Mouse (Mus musculus): Measurements from ENCODE around the gene Prmt7.
"Not testable (repeated sequence)": the region's sequence is repeated elsewhere in the genome, so short reads cannot be mapped to it uniquely, and the experiment has no call there.

Prmt7 gene

DNA sequence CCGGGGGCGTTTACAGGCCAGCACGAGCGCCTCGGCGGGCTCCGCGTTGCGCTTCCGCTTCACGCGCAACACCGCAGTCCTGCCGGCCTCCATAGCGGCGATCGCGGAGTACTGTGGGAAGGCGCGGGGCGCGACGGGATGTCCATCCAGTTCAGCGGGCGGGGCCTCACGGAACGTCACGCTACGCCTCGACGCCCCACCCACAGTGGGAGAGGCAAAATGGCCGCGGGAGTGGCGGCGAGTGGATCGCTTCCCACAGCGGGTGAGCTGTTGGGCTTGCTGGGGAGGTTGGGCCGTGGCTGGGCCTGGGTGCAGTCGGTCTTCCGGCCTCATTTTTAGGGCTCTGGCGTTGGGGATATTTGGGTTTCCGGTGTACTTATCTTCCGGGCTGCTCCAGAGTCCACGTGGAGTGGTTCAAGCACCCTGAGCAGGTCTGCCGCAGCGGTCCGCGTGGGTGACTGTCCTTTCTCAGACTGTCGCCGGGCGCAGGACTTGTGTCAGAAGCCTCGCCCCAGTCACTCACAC is at the start of gene Prmt7, which contains the start of gene Slc7a6os:
TSS of gene Prmt7 (plus strand) at position 116 of the 525 bp plus-strand sequence.
TSS of gene Slc7a6os (minus strand) at position 115 of the 525 bp plus-strand sequence.
- peak; percentile 93 for DNase-seq

DNA sequence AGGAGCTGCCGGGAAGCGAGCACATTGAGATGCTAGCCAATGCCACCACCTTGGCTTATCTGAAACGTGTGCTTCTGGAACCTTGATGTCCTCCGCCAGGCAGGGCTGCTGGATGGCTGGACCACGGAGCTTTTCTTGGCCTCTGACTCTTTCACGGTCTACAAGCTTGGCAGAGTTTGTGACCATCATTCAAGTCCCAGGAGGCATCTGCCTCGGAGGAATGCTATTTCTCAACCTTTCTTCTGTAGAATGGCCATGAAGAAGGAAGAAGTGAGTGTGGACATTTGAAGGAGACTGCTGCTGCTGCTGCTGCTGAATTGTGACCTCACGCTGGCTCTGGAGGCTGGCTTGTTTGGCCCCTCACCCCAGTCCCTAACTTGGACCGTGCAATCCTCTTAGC is 47.5 kb upstream of the Prmt7 start:
- no peak for DNase-seq

DNA sequence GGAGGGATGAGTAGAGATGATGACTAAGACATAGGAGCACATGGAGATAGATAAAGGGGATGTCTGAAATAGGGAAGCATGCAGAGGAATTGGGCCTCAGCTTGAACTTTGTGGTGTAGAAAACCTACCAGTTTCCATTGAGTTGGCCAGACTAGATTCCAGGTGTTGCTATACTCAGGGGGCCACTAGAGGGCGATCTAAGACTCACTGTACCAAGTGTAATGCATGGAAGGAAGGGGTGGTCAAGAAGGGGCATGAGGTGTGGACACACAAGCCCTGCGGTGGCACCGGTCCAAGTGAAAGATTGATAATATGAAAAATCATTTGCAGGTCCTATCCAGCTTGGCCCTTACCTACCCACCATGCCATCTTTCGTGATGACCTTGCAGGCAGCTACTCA is 45.3 kb upstream of the Prmt7 start:
- DNase-seq: peak; percentile 81

DNA sequence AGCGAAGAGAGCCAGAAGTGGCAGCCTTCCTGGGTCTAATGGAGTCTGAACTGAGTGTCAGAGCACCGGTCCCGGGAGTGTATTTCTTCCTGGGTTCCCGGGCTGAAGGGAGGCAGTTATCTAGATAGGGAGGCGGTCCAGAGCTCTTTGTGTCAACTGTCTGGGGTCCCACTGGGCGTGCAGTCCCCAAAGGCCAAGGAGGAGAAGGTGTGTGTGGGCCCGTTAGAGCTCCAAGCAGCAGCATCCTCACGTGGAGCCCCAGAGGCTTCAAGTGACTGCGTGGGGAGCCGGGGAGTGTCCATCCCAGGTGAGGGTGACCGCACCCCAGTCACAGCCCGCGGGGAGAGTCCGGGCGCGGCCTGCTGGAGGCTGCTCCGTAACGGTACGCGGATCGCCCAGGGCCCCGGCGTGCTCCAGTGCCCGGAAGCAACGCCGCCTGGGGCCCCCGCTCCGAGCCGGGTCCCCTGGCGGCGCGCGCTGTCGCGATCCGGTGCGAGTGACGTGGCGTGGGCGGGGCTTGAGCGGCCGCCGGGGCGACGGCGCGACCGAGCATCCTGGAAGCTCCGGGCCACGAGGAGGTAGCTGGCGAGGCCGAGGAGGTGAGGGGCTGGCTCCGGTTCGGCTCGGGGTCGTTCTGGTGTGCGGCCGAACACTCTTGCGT is 42.2 kb upstream of the Prmt7 start, which contains the start of gene Slc7a6:
TSS of gene Slc7a6 (plus strand) at position 502 of the 661 bp plus-strand sequence.
- DNase-seq: peak; percentile 82

DNA sequence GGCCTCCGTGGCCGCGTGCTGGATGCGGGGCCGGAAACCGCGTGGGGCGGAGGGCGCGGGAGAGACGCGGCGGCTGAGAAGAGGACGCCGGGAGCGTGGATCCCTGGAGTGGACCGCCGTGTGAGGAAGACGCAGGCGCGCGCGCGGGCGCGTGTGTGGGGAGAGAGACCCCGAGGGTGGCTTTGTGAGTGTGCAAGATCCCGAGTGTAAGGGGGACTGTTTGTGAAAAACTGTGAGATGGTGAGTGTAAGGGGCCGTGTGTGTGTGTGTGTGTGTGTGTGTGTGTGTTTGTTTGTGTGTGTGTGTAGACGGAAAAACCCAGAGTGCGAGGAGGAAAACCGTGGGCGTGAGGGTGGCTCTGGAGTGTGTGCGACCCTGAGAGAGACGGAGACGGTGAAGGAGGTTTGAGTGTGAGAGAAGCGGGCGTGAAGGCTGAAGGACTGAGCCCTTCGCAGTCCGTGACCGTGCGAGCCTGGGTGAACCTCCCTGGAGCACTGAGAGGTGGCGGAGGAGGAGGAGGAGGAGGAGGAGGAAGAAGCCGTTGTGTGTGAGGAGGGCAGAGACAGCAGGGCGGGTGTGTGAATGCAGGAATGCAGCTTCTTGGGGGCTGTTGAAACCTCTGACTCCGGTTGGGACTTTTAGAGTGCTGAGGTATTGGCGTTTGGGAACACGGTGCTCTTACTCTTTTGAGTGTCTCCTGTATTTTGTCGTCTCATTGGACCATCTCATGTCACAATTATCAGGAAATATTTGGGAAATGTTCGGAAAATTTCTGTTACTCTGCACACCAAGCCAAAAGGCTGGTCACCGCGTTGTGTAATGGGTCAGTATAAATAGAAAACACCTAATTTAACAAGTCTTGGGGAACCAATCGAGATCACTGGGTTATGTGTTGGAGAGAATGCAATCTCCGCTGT is 41.5 kb upstream of the Prmt7 start:
- peak; percentile 55 for DNase-seq

DNA sequence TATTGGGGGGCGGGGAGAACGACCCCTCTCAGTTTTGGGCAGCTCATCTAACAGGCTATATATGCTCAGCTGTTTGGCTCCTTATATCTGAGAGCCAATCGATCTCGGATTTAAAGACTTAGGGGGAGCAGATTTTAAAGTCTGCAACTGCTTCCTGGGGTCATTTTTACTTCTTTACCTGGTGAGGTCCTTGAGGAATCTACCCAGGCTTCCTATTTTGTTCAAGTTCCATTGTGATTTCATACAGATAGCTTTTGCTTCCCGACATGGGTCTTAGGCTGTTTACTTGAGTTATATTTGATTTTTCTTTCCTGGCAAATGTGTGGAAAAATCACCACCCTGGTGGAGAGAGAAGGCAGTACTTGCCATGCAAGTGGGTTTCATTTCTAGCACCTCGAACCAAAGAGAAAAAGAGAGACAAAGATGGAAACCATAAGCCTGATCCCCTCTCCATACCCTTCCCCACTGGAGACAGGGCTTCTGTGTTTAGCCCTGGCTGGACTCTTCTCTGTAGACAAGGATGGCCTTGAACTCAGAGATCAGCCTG is 40.7 kb upstream of the Prmt7 start:
- no peak for DNase-seq

DNA sequence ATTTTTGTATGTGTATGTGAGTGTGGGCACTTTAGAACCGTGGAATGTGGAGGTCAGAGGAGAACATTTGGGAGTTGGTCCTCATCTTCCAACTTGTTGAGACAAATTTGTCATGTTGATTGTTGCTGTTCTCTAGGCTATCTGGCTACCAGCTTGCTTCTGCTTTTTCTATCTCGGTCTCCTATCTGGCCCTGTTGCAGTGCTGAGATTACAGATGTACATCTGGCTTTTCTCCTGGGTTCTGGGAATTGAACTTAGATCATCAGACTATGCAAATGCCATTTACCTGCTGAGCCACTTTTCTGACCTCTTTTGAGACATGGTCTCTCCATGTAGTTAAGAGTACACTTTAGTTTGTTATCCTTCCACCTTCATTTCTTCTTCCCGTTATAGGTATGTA is 37.2 kb upstream of the Prmt7 start:
- DNase-seq: no peak

DNA sequence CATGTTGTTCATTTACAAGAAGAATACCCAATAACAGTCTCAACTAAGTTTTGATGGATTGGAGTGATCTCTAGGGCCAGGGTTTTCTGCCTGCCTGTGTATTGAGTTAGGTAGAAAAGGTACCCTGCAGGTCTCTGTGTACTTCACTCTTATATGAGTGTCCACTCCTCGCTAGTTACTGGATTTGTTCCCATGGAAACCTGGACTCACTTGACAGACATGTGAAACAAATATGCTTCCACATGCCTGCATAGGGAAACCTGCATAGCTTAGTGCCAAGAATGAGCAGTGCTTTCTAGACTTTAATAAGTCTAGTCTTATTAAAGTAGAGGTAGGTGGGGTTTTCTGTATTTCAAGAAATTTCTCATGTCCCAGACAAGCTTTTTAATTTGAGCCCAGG is 33.8 kb upstream of the Prmt7 start:
- DNase-seq: no peak

DNA sequence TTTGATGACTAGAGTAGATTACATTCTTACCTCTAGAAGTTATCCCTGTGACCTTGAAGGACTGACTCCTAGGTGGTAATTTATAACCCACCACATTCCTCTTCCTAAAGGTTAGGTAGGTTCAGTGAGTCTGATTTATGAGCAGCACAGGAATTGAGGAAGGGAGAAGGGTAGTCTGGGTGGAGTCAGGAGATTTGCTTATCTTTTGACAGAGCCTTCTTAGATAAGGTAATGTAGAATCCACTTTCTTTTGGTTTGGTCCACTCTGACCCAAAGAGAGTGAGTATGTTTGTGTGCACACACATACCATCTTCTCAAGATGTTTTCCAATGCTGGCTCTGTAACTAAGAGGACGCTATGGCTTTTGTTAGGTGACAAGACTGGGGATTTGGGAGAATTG is 33.1 kb upstream of the Prmt7 start:
- no peak for DNase-seq

DNA sequence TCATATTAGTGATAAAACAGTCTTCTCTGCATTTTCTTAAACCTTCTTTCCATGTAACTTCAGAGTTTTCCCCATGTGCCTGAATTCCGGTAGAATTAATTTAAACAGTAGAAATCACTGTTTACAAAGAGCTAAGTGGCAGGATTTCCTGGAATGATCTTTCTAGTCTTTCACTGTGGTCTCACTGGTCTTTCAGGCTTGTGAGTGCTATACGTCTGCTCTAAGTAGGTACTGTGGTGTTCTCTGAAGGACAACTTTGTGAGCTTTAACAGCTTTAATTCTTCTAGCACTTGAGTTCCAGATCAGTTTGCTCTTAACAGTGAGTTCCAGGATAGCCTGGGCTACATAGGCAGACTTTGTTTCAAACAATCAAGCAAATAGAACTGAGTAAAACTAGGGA is 32.3 kb upstream of the Prmt7 start:
- DNase-seq: no peak

DNA sequence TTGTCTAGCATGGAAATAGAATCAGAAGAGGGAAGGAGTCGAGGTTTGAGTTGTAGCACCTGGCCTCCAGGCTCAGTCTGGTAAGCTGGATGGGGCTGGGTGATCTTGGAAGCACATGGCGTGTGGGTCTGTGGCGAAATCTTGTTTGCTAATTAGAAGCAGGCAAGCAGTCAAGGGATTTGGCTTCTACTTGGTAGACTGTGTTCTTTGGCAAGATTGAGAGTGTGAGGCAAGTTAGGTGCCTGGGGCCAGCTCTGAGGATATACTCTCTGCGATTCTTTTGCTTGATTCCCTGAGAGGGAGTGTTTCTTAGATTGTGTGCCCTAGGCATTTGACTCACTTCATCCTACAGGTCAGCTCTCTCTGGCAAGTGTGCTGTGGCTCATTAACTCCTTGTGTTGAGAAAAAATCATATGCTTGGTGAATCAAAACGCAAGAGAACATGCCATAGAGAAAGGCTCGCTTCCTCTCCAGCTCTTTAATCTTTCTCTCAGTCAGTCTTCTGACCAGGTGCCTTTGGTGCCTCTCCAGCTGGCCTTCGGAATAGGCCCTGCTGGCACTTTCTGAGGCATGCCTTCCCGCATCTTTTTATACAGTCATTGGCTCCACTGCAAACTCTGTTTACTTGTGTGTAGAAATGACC is 25.0 kb upstream of the Prmt7 start:
- peak; percentile 40 for DNase-seq

DNA sequence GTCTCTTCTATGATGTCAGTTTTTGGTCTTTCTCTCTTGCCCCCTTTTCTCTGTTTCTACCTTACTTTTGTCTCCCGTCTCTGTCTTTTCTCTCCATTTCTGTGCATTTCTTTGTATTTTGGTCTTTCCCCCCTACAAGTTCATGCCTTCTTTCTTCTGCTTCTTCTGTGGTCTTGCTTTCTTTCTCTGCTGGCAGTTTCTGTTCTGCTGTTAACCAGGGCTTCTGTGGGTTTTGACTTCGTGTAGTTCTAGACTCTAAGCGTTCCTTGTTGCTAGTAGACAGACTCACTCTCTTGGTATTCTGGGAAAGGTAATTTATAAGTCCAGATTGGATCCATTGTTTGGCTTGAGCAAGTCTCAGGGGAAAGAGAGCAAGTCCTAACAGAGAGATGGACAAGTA is 24.3 kb upstream of the Prmt7 start:
- DNase-seq: no peak

DNA sequence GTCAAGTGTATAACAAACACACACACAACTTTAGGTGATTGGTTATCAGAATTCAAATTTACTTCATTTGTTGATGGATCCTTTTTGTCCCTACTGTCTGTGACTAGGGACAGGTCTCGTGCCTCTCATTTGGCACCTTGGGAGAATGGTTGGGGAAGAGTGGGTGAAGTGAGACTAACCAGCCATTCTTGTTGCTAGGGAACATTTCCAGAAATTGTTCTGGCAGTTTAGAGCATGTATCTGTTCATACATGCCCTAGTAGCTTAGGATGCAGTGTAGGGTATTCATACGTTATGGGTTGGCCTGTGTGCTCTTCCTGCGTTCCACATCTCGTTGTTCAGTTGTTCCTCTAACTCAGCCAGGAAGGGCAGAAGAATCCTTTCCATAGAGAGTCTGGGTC is 21.6 kb upstream of the Prmt7 start:
- no peak for DNase-seq

DNA sequence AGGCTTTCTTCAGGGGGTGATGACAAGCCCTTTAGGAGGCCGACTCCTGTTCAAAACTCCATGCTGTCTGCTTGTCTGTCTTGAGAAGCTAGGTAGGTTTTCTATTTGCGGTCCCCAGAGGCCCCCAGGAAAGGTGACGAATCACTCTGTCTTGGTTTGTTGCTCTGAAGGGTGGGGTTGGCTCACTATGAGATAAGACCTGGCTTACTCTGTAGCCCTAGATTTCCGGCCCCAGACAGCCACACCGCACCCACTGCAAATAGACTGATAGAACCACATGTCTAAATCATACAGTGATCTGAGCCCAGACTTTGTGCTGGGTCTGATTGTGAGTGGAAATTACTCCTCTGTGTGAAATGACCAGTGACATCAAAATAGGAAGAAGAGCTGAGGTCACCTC is 19.1 kb upstream of the Prmt7 start:
- DNase-seq: no peak

DNA sequence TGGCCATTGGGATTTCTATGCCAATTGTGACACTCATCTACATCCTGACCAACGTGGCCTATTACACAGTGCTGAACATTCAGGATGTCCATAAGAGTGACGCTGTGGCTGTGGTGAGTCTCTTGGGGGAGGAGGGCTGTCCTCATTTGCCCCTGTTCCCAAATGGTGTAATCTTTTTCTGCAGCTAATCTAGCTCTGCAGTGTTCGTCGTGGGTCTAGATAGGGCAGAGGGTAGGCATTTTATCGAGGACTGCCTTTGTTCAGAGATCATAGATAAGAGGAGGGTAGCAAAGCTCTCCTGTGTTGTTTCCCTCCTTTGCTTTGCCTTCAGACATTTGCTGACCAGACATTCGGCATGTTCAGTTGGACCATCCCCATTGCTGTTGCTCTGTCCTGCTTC is 17.6 kb upstream of the Prmt7 start:
- no peak for DNase-seq

DNA sequence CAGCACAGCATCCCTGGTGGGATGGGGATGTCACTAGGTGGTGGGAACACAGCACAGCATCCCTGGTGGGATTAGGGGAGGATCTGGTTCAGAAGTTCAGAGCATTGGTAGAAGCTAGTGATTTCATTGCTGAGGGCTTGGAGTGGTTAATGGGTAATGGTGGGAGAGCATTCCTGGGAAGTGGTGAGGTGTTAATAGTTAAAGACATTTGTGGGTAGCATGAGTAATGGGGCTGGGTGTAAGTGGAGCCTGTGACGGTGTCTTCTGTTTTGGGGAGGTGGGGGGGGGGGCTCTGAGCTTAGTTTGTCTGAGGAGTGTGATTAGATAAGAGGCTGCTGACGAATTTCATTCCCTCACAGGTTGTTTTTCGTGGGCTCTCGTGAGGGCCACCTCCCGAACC is 16.7 kb upstream of the Prmt7 start:
- no peak for DNase-seq

DNA sequence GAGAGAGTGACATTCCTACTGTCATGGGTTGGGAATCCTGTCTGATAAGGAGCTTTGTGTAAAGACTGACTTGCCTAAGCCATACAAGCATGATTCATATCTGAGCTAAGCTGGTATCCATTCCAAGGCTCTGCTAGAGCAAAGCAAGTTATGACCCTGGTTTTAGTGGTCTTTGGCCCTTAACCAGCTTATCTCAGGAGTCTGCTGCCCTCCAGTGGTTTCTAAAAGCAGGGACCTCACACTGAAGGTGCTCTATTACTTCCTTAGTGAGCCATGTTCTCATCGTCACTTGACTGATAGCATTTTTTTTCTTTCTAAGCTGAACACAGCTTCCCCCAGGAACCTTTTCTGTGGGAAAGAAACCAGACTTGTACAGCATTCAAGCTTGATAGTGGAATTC is 12.0 kb upstream of the Prmt7 start:
- DNase-seq: no peak

DNA sequence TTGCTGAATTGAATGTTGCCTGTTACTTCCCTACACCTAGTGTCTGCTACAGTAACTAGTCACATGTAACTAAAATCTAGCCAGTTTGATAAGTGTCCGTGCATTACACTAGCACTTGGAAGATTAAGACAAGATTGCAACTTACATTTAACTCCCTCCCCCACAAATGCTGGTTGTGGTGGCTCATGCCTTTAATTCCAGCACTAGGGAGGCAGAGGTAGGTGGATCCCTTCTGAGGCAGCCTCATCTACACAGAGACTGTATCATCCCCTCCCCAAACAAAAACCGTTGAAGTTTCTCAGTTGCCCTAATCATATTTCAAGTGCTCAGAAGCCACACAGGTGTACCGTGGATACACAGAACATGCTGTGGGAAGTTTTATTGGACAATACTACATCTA is 11.1 kb upstream of the Prmt7 start:
- DNase-seq: not testable (repeated sequence)

DNA sequence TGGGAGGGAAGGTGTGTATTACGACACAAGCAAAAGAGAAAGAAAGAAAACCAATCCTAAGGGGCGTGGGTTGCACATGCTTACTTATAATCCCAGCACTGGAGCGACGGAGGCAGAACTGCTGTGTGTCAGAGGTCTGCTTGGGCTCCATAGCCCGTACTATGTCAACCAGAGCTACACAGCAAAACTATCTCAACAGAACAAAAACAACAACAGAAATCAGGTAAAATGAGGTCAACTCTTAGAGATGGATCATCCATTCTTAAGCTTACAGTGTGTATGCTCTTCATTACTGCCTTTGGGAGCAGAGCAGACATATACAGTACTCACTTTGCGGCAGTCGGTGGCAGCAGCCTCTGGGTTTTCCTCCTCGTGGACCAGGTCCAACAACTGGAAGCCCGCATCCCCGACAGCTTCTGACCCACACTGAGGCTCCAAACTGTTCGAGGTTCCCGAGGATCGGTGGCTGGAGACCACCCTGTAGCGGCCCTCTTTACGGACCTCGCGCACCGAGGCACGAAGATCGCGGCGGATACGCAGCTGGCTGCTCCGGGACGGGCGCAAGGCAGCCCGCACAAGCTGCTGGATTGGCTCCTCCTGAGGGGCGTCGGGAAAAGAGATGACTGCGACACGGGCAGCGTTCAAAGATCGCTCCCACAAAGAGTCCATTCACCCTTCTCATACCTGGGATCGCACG is 553 bp upstream of the Prmt7 start:
- DNase-seq: peak; percentile 54

DNA sequence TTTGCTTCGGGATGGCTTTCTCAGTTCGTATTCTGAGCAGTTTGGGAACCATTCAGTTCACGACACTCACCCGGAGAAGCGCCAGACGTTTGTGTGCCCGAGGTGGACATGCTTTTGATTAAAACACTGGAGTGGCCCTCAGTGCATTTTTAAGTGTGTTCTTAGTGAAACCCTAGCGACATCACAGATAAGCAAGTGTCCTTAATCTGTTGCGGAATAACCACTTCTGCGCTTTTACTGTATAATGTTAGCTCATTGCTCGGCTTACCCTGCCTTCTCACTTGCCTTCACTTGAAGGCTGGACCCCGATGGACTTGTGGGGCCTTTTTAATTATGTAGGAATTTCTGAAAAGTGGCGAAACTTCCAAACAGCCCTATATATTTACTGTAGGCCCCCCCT is 685 bp downstream of the Prmt7 start:
- no peak for DNase-seq

DNA sequence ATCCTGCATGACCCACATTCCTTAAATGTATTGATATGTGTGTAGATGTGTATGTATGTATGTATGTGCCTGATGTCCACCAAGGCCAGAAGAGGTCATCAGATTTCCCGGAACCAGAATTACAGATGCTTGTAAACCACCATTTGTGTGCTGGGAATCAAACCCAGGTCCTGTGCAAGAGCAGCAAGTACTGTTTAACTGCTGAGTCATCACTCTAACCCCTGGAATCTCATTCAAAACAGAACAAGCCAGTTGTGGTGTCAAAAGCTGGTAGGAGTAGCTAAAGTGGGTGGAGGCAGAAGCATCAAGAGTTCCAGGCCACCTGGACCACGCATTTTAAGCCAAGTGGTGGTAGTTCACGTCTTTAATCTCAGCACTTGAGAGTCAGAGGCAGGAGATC is 3.2 kb downstream of the Prmt7 start:
- no peak for DNase-seq

DNA sequence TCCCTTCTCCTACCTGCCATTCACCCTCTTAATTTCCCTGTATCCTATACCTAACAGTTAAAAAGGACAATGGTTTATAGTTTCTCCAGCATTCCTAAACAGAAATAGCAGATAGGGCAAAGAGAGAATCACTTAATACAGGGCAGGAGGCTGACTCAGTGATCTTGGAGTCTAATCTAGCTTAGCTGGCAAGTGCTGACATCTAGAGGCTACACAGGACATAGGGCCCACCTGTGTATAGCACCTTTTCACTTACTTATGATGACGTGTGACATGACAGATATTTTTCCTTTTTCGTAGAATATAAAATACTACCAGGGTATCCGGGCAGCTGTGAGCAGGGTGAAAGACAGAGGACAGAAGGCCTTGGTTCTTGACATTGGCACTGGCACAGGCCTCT is 8.9 kb downstream of the Prmt7 start:
- no peak for DNase-seq

DNA sequence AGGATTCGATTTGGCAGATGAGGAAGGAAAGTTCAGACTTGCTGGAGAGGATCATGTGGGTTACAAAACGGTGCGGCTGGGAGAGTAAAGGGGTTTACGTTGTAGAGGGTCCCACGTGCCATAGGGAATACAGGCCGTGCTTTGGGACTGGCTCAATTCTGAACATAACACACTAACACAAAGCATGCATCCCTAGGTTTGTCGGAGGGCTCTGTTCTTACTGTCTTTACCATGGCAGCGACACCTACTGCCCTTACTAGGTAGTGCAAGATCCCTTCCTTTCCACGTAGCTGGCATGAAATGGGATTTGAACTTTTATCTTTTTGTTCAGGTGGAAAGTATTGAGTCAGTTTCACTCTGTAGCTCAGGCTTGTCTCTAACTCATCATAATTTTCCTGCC is 15.9 kb downstream of the Prmt7 start:
- peak; percentile 70 for DNase-seq
